Mouse (Mus musculus) T-helper 17 cell (primary cell): Measurements from ENCODE around the gene Acox1.

Experiments
- in situ Hi-C, 2 experiments: fragments of 300-600 bp; cut with MboI, MseI; formaldehyde crosslinking; loops; 1 replicate in 1 of 2; 2 replicates in 1 of 2; pipeline ENCODE4 v1.15.1; 2025; ENCODE audit warnings: high pct_unique_total_duplicates in 2 of 2

The Acox1 gene

DNA sequence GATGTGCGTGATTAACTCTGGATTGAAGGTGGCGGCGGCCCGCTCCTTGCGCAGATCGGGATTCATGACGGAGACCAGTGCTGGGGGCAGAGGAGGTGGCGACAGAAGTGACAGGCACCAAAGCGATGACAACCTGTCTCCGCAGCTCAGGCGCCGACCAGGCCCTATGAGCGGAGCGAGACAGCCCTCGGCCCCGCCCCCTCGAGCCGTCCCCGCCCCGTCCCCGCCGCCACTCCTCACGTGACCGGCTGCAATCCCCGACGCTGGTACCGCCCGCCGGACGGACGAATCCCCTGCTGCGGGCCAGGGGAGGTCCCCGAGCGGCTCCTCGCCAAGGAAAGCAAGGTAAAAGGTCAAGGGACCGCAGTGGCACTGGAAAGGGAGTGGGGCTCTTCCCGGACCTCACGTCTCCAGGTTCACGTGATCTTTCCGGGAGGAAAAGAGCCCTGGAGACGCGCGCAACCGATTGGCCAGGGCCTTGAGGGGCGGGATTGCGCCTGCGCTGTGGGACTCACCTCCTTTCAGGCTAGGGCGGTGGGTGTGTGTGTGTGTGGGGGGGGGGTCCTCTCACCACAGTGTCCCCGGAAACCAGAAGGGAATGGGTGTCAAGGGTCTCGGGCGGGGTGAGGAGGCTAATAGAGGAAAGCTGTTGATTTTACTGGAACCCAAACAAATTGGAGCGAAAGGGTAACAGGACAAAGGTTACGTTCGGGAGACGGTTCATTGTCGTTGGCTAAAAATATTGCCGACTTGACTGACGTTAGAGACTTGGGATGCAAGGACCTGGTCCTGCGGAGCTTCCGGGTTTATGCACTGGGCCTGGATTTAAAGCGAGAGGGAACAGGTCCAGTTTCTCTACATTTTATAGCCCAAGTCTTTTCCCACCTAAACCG, at the start of gene Acox1, which contains the start of gene Ten1:
Gene Acox1 (minus strand): TSS at position 407 of the 893 bp plus-strand sequence.
Gene Ten1 (plus strand): TSS at position 217 of the 893 bp plus-strand sequence.
- in situ Hi-C loops, result no loop called here

DNA sequence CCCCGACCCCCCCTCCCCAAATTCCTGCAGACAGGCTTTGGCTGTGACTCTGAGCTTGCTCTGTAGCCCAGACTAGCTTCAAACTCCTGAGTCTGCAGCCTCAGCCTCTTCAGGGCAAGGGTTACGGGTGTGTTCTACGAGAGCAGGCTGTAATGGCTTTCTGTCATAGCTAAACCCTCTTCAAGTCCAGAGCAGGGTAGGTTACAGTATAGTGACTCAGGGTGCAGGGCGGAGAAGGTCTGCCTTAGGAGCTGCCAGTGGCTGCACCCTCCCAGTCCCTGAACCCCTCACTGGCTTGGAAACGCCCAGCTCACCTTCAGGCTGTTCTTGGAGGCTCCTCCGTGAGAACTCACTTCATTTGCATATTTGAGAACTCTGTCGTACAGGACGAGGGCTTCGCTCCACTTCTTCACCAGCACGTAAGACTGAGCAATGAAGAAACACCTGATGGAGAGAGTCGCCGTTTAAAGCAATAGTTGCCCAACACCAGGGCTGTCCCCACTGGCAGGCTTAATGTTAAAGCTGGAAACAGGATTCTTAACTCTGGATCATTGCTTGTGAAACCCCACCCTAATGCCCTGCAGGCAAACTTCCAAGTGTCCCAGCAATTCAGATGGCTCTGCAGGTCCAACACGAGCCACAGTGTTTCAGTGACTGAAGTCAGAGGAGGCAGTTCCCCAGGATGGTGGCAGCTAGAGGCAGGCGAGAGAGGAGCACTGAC, 48.8 kb upstream of the Acox1 start:
- in situ Hi-C loops, result no loop called here

DNA sequence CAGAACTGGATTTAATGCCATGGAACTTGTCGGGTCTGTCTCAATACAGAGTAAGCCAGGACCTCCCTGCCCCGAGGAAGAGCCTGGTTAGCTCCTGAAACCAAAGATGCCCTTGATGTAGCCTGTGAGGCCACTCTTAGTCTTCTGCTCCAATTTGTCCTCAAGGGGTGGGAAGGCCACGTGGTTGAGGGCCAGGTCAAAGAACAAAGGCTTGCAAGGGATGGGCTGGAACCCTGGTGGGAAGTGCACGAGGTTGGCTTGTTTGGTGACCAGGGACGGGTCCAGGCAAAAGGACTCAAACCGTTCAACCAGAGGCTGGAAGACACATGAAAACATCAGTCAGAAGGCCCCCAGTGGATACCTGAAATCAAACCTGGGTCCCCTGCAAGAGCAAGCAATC, 46.8 kb upstream of the Acox1 start:
- in situ Hi-C loops, result no loop called here

DNA sequence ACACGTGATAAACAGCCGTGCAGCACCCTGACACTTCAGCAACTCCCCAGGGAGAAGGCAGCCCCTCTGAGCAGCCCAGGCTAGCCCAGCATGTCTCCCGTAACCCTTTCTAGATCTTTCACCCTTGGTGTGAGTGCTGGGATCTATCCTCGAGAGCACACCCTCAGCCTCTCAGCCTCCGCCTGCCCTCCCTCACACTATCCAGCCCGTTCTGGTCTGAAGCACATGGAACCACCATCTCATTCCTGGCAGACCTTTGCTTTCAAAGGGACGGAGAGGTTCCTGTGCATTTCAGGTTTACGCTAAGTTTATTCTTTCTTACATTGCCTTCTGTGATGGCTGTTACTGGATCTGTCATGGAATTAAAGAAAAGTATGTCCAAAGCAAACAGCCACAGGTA, 45.7 kb upstream of the Acox1 start:
- in situ Hi-C loops, result no loop called here

DNA sequence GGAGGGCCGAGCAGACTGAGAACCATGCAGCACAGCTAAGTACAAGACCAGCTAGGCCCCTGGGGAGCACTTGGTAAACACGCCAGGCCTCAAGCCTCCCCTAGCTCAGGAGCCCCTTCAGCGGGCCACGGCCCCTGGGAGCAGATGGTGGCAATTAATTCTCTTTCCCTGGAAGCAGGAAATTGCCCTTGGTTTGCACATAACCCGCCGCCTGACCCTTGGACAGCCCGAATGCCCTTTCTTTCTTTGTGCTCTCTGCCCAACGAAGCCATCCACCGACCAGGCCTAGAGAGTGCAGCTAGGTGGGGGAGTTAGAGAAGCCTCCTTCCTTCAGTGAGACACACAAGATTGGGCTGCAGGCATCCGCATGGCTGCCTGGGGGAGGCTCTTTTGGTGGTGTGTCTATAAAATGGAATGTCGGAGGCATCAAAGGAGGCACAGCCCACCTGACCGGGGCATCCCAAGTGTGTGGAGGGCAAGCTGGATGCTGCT, 42.9 kb upstream of the Acox1 start:
- in situ Hi-C loops, result no loop called here

DNA sequence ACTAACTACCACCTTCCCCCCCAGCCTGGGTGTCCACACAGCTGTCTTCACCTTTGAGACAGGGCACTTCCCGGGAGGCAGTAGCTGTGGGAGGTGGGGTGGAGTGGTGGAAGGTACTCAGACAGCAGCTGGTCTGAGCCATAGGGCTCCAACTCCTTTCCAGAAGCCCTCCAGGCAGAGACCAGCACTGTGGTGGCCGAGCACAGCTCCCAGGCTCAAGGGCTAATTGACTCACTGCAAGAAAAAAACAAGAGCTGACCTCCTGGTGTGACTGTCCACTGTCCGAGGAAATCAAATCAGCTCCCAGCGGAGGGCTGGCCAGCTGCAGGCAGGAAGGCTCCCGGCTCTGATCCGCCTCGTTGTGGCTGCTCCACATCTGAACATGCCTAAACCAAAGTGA, 41.0 kb upstream of the Acox1 start:
- in situ Hi-C loops, result no loop called here

DNA sequence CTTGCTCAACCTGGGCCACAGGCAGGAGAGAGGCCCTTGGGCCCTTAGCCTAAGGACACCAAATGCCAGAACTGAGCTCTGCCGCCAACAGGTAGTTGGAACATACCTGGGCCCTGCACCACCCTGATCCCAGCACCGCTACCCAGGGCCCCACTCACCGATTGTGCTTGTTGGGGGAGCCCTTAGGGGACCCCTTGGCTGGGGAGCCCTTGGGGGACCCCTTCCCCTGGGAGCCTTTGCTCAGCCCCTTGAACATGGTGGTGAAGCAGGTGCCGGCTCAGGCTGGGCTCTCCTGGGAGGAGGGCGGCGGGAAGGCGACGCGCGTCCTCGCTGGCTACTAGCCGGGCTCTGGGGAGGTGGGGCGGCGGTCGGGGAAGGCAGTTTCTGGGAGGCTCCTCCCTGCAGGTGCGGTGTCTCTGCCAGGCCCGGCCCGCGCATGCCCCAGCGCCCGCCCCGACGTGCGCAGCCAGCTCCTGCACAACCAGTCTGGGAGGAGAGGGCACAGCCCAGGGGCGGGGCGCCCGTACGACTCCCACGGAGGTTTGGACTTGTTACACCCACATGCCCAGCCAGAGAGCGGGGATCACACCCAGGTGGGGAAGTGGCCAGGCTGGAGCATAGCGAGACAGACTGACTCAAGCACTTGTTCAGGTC, 39.0 kb upstream of the Acox1 start, which contains the start of gene Evpl:
Gene Evpl (minus strand): TSS at position 336 of the 654 bp plus-strand sequence.
- in situ Hi-C loops, result no loop called here

DNA sequence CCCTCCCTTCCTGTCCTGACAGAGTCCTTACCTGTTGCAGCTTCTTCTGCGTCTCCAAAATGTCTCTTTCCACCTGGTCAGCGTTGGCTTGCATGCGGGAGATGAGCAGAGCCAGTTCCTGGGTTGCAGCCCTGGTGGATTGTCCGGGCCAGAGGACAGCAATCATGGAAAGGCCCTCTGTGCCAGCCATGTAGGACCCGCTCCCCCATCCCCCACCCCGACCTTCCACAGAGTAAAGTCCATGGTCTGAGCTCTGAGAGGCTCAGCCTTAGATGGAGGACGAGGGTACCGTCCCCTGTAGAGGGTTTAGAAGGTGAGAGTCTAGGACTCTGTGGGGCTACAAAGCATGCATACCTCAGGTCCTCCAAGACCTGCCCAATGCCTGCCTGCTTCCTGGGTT, 36.1 kb upstream of the Acox1 start:
- in situ Hi-C loops, result no loop called here

DNA sequence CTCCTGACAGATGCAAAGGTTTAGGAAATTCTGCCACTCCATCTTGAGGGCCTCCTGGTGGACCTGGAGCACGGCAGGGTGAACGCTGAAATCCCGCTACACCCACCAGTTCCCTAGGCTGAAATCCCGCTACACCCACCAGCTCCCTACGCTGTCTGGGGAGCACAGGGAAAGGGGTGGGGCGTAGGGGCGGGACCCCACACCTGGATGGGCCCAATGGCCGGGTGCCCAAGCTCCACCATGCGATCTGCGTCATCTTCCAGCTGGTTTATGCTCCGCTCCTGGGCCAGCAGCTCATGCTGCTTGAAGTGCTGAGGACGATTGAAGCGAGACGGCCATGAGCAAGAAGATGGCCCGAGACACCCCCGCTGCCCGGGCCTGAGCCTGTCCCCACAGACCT, 33.6 kb upstream of the Acox1 start:
- in situ Hi-C loops, result no loop called here

DNA sequence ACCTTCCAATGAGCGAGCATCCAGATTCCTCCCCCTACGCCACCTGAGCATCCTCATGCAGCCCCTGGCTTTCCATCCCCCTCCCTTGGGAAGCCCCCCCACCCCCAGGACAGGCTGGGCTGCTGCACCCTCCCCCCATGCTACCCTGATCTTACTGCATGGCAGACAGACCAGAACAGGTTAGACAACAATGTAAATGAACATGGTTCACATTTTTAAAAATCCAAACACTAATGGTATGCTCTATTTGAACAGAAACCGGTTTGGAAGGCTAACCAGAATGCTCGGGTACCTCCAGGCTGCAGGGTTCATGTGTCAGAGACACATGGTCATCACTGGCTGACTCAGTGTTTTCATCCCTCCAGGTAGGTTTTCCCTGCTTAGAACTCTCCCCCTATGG, 29.9 kb upstream of the Acox1 start:
- in situ Hi-C loops, result no loop called here

DNA sequence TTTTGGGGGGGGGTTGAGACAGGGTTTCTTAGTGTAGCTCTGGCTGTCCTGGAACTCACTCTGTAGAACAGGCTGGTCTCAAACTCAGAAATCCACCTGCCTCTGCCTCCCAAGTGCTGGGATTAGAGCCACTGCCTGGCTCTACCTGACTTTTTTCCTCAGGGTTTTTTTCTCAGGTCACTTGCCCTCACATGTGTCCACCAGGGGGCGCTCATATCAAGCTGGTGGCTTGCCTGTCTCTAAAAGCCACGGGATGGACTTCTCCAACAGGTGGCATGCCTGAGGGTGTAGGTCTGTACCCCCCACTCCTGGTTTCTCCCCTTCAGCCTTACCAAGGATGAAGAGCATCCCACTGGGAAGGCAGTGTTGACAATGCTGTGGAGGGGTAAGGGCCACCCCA, 27.6 kb upstream of the Acox1 start:
- in situ Hi-C loops, result no loop called here

DNA sequence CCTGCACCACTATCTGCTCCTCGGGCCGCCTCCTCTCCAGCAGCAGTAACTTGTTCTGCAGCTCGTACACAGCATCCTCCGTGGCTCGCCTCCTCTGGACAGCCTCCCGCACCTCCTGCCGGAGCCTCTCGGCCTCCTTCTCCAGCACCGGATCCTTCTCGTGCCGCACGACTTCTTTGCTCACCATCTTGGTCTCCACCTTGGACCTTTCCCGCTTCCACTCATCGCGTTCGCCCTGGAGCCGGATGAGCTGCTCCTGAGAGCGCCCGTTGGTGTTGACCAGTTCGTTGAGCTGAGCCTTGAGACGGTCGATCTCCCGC, 23.9 kb upstream of the Acox1 start:
- in situ Hi-C loops, result loop anchor here (5.0 kb wide), 2 partner anchors 75 to 235 kb away; no protein-coding TSS in a partner anchor

DNA sequence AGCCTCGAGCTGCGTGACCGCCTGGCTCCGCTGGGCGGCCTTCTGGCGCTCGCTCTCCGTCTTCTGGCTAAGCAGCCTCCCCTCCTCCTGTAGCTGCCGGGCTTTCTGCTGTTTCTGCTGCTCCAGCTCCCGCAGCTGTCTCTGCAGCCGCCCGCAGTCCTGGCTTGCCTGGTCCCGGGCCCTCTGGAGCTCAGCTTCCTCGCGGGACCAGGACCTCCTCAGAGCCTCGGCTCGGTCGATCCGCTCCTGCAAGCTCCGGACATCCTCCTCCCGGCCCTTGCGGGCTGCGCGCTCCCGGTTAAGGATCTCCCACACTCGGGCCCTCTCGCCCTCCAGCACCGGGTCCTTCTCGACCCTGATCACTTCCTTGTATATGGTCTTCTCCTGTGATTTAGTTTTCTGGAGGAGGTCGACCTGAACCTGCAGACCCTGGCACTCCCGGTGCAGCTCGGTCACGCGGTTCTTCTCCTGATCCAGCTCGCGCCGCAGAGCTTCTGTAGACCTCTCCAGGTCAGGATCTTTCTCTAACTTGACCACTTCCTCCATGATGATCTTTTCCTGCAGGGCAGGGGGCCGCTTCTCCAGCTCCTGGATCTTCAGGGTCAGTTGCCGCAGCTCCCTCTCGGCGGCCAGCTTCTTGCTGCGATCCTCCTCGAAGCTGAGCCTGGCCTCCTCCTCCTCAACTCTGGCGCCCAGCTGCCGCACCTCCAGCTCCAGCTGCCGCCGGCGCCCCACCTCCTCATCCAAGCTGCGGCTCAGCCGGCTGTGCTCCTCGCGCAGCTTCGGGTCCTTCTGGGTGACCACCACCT, 23.3 kb upstream of the Acox1 start:
- in situ Hi-C loops, result loop anchor here (5.0 kb wide), 2 partner anchors 75 to 235 kb away; no protein-coding TSS in a partner anchor

DNA sequence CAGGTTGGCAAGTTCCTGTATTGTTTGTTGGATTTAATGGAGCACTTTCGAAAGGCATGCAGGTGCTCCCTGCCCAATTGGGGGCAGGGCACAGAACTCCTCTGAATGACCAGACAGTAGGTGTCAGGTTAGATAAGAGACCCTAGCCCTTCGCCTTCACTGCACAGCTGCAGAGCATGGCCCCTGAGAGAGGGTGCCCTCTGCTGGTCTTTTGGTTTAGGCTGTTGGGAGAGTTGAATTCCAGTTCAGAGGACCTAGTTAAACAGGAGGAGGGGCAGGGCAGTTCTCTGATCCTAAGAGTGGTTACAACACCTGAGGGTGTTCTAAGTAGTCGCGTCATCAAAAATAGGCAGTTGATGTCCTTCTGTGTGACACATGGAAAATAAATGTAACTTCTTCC, 21.0 kb upstream of the Acox1 start:
- in situ Hi-C loops, result loop anchor here (5.0 kb wide), 2 partner anchors 77 to 237 kb away; no protein-coding TSS in a partner anchor

DNA sequence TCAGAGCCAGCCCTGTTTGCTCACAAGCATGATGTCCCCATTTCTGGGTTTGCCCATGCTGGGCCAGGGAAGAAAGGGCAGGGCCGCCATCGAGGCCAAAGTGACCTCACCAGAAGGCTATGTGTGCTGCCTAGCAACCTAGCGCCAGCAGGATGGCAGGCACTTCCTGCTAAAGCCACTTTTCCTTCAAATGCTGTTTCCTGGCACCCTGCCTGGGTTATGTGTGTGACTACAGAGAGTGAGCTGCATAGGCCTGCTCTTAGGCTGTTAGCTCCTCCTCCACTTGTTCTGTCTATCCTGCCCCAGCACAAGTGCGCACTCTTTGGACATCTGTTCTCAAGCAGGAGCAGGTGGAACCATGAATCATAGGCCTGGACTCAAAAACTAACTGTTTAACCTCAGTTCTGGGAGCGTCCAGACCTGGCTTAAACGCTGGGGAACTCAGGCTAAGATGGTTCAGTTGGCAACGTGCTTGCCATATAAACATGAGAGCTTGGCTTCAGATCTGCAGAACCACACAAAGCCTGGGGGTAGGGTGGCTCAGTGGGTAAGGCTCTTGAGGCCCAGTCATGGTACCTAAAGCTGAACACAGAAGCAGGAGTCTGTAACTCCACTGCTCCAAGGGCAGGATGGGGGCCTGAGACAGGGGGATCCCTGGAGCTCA, 20.0 kb upstream of the Acox1 start:
- in situ Hi-C loops, result no loop called here

DNA sequence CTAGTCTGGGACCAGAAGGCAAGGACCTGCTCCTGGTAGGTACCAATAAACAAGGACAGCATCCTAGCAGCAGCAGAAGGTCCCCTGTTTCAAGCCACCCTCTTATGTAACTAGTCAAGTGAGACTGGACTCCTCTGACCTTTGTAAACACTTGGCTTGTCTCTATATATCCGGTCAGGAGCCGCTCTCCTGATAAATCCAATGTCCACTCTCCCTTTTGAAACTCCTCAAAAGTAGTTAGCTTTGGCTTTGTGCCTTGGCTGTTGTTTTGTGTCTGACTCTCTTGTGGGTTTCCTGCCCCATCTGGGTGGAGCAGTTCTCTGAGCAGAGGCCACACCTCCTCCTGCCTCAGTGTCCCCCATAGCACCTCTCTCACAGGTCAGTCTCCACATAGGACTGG, 19.4 kb upstream of the Acox1 start:
- in situ Hi-C loops, result no loop called here

DNA sequence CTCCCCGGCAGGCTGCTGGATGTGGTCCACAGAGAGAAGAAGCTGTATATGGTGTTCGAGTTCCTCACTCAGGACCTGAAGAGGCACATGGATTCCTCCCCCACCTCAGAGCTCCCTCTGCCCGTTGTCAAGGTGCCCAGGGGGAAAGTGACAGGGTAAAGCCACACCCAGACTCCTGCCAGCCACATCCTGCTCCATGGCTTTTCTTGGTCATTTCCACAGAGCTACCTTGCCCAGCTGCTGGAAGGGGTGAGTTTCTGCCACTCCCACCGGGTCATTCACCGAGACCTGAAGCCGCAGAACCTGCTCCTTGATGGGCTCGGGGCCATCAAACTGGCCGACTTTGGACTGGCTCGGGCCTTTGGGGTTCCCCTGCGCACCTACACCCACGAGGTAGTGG, 17.7 kb upstream of the Acox1 start:
- in situ Hi-C loops, result no loop called here

DNA sequence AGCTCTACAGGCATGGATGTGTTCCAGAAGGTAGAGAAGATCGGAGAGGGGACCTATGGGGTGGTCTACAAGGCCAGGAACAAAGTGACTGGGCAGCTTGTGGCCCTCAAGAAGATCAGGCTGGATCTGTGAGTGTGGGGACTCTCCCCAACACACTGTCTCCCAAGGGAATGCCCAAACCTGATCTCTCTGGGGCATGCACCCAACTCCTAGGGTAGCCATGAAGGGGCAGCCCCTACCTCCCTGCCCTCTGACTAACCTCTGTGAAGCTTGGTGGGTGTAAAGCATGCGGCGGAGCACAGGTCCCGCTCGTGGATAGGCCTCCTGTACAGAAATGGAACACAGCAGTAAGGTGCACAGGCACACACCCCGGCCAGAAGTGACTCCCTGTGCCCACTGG, 17.1 kb upstream of the Acox1 start:
- in situ Hi-C loops, result no loop called here

DNA sequence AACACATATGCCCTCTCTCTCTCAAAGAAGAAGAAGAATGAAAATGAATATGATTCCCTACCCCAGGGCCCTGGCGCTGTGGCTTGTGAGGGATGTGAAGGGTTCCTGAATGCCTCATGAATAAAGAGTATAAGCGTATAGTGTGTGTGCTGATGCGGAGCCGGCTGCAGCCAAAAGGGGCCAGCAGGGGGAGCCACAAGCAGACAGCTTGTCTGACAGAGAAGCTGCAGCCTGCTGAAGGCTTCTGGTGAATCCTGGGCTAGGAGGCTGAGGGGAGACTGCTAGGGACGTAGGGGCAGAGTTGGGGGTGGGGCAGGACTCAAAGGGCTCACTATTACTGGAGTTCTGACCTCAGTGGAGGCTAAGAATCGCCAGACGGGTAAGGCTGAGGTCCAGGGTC, 16.3 kb upstream of the Acox1 start:
- in situ Hi-C loops, result no loop called here

DNA sequence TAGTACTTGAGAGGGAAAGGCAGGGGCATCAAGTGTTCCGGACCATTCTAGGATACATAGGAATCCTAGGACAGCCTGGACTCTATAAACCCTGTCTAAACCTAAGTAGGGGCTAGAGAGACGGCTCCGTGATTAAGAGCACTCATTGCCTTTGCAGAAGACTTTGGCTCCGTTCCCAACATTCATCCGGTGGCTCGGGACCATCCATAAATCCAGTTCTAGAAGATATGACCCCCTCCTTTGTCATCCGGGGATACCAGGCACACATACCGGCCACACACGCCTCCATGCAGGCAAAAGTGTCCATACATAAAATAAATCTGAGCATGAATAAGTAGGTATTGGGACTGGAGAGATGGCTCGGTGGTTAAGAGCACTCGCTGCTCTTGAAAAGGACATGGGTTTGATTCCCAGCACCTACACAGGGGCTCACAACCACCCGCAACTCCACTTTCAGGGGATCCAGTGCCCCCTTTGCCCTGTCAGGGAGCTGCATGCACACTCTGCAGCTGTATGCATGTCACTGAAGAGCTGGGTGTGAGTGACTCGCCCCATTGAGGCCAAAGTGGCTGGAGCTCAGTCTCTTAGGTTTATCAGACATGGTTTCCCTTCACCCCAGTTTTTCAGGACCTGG, 15.1 kb upstream of the Acox1 start:
- in situ Hi-C loops, result no loop called here
